Mouse (Mus musculus) forebrain, embryonic 14.5 days (tissue): ENCODE results near the gene Stxbp4. TPM values are rescaled to one million over a fixed set of nuclear protein-coding genes. Genes with fewer than 3 reads are reported as not detected.

ENCODE experiments used
- ATAC-seq: fragments of 200-750 bp; cut with Nextera tagmentation; 2 replicates; pipeline ENCODE4 v1.8.0; 2017; ENCODE audit warnings: mild to moderate bottlenecking, moderate library complexity
- DNase-seq: peaks from one replicate; pipeline ENCODE4 v3.0.0-alpha.2; 2015; ENCODE audit warnings: low spot score
- H3K27ac ChIP-seq: fragments of 300-500 bp; sonication (generic); 2 replicates; pipeline ENCODE4 v1.5.1; 2014; ENCODE audit warnings: low read depth, mild to moderate bottlenecking, control low read depth, low read length, moderate library complexity
- H3K27me3 ChIP-seq: fragments of 300-500 bp; sonication (generic); replicated peaks from 2 replicates; pipeline ENCODE4 v1.6.1; 2014; ENCODE audit warnings: low read length, control low read depth, mixed read lengths; ENCODE audit not compliant: control insufficient read depth, insufficient read depth
- H3K36me3 ChIP-seq: fragments of 300-500 bp; sonication (generic); 2 replicates; pipeline ENCODE4 v1.6.1; 2014; ENCODE audit warnings: low read length, control low read depth; ENCODE audit not compliant: control insufficient read depth, insufficient read depth
- H3K4me1 ChIP-seq: fragments of 300-500 bp; sonication (generic); 2 replicates; pipeline ENCODE4 v1.6.1; 2014; ENCODE audit warnings: antibody characterized with exemption, low read length, control low read depth; ENCODE audit not compliant: control insufficient read depth, insufficient read depth
- H3K4me2 ChIP-seq: fragments of 300-500 bp; sonication (generic); 2 replicates; pipeline ENCODE4 v1.6.1; 2014; ENCODE audit warnings: mild to moderate bottlenecking, control low read depth, low read length
- H3K4me3 ChIP-seq: fragments of 300-500 bp; sonication (generic); 2 replicates; pipeline ENCODE4 v1.5.1; 2014; ENCODE audit warnings: low read depth, low read length, control low read depth
- H3K9ac ChIP-seq: fragments of 300-500 bp; sonication (generic); 2 replicates; pipeline ENCODE4 v1.6.1; 2014; ENCODE audit warnings: mild to moderate bottlenecking, low read length, control low read depth, moderate library complexity
- H3K9me3 ChIP-seq: fragments of 300-500 bp; sonication (generic); replicated peaks from 2 replicates; pipeline ENCODE4 v1.6.1; 2016; ENCODE audit warnings: low read length, control low read depth, mixed read lengths; ENCODE audit not compliant: control insufficient read depth
- WGBS: fragments of 180-500 bp; shearing (Covaris S2); extraction: QIAGEN DNeasy Blood & Tissue Kit; methylation state at CpG from one replicate; pipeline ENCODE4 v1.1.7; 2014; 5-methylcytosine and 5-hydroxymethylcytosine counted together
- polyA plus RNA-seq: library from polyadenylated mRNA; unstranded; fragments of >200 nt; fragmentation: Nextera tagmentation; extraction: Ambion mirVana; gene quantifications from 2 replicates; pipeline ENCODE4 v1.2.1, GENCODE M21; 2014

The Stxbp4 gene
- polyA plus RNA-seq = 14.7 and 16.8 TPM in 2 replicates

- under 1% methylated on average over 48 of the region's 48 CpGs for WGBS
- DNase-seq = peak; percentile 98
- H3K9ac ChIP-seq = peak within 1 kb of the TSS; percentile 97
- H3K27me3 ChIP-seq = no peaks in the 10 kb centered on the region
- H3K4me3 ChIP-seq = peak within 1 kb of the TSS; percentile 93
- no peaks in the 10 kb centered on the region for H3K9me3 ChIP-seq
- peaks cover 6% of the 10 kb centered on the region; the same call in 1 of the 2 replicates for H3K4me1 ChIP-seq
- 0 out of 2 replicates have a peak, but pooled peaks cover 6% of the 10 kb centered on the region for H3K36me3 ChIP-seq
- ATAC-seq = peak; percentile 97
- peak within 1 kb of the TSS; percentile 55 for H3K4me2 ChIP-seq
- H3K27ac ChIP-seq = peak within 1 kb of the TSS; percentile 86
Measured at GRCm38 (mm10) chr11:90637440-90638311, at the start of gene Stxbp4, which contains the start of gene Cox11. Stxbp4 (minus strand) TSS chr11:90638084. Cox11 (plus strand) TSS chr11:90638173.

GRCm38 (mm10) chr11:90687040-90687439, 49.2 kb upstream of the Stxbp4 start:
- H3K4me3 ChIP-seq = peak overlapping the region; percentile 60
- peak overlapping the region; percentile 66 for H3K9ac ChIP-seq
- peak overlapping the region; percentile 82 for H3K4me2 ChIP-seq
- H3K4me1 ChIP-seq = no peaks in the 10 kb centered on the region
- peak; percentile 51 for ATAC-seq
- H3K27ac ChIP-seq = no peak overlapping the region
- 1% methylated on average over 17 of the region's 17 CpGs for WGBS
- DNase-seq = no peak
- H3K9me3 ChIP-seq = no peaks in the 10 kb centered on the region
- no peaks in the 10 kb centered on the region for H3K27me3 ChIP-seq
- no peaks in the 10 kb centered on the region for H3K36me3 ChIP-seq

GRCm38 (mm10) chr11:90686287-90687025, 48.6 kb upstream of the Stxbp4 start:
- 73% methylated on average over 13 of the region's 13 CpGs for WGBS
- H3K9me3 ChIP-seq = no peaks in the 10 kb centered on the region
- H3K36me3 ChIP-seq = no peaks in the 10 kb centered on the region
- ATAC-seq = peak; percentile 24; the same call in 1 of the 2 replicates
- peak overlapping the region; percentile 82 for H3K4me2 ChIP-seq
- no peaks in the 10 kb centered on the region for H3K4me1 ChIP-seq
- no peaks in the 10 kb centered on the region for H3K27me3 ChIP-seq
- H3K27ac ChIP-seq = no peak overlapping the region
- peak overlapping the region; percentile 60 for H3K4me3 ChIP-seq
- DNase-seq = peak; percentile 30
- H3K9ac ChIP-seq = peak overlapping the region; percentile 66

- H3K36me3 ChIP-seq = no peaks in the 10 kb centered on the region
- H3K27ac ChIP-seq = no peak overlapping the region
- DNase-seq (no peak), ATAC-seq (no peak)
- H3K4me2 ChIP-seq = no peak overlapping the region
- WGBS = 78% methylated on average over 6 of the region's 6 CpGs
- no peaks in the 10 kb centered on the region for H3K9me3 ChIP-seq
- no peak overlapping the region for H3K4me3 ChIP-seq
- no peak overlapping the region for H3K9ac ChIP-seq
- H3K27me3 ChIP-seq = no peaks in the 10 kb centered on the region
- no peaks in the 10 kb centered on the region for H3K4me1 ChIP-seq
Measured at GRCm38 (mm10) chr11:90685196-90685595, 47.3 kb upstream of the Stxbp4 start.

- DNase-seq (no peak), ATAC-seq (no peak)
- H3K4me1 ChIP-seq = no peaks in the 10 kb centered on the region
- no peaks in the 10 kb centered on the region for H3K36me3 ChIP-seq
- H3K9me3 ChIP-seq = no peaks in the 10 kb centered on the region
- WGBS = 83% methylated on average over 6 of the region's 6 CpGs
- no peak overlapping the region for H3K4me2 ChIP-seq
- no peak overlapping the region for H3K4me3 ChIP-seq
- no peak overlapping the region for H3K9ac ChIP-seq
- no peaks in the 10 kb centered on the region for H3K27me3 ChIP-seq
- H3K27ac ChIP-seq = no peak overlapping the region
Measured at GRCm38 (mm10) chr11:90684765-90685164, 46.9 kb upstream of the Stxbp4 start.

GRCm38 (mm10) chr11:90681171-90681570, 43.3 kb upstream of the Stxbp4 start:
- H3K9me3 ChIP-seq = no peaks in the 10 kb centered on the region
- no peak for DNase-seq
- H3K4me3 ChIP-seq = no peak overlapping the region
- ATAC-seq = no peak
- H3K4me1 ChIP-seq = no peaks in the 10 kb centered on the region
- no peak overlapping the region for H3K27ac ChIP-seq
- no peak overlapping the region for H3K4me2 ChIP-seq
- H3K36me3 ChIP-seq = no peaks in the 10 kb centered on the region
- no peak overlapping the region for H3K9ac ChIP-seq
- H3K27me3 ChIP-seq = no peaks in the 10 kb centered on the region

GRCm38 (mm10) chr11:90678582-90678981, 40.7 kb upstream of the Stxbp4 start:
- no peaks in the 10 kb centered on the region for H3K9me3 ChIP-seq
- WGBS = 91% methylated on average over 5 of the region's 5 CpGs
- no peak for DNase-seq
- no peaks in the 10 kb centered on the region for H3K36me3 ChIP-seq
- H3K4me2 ChIP-seq = no peak overlapping the region
- no peaks in the 10 kb centered on the region for H3K4me1 ChIP-seq
- H3K9ac ChIP-seq = no peak overlapping the region
- no peaks in the 10 kb centered on the region for H3K27me3 ChIP-seq
- H3K27ac ChIP-seq = no peak overlapping the region
- H3K4me3 ChIP-seq = no peak overlapping the region
- no peak for ATAC-seq

- Histone ChIP-seq H3K27me3 (no peaks in the 10 kb centered on the region), H3K9ac (no peak overlapping the region), H3K4me3 (no peak overlapping the region), H3K4me1 (no peaks in the 10 kb centered on the region), H3K27ac (no peak overlapping the region), H3K4me2 (no peak overlapping the region), H3K9me3 (no peaks in the 10 kb centered on the region), H3K36me3 (no peaks in the 10 kb centered on the region)
- DNase-seq = no peak
- ATAC-seq = no peak
- WGBS = 49% methylated on average over 8 of the region's 8 CpGs
Measured at GRCm38 (mm10) chr11:90677771-90678288, 39.9 kb upstream of the Stxbp4 start.
